Mouse (Mus musculus) left cerebral cortex, postnatal 4 days (tissue): ENCODE measurements around the gene Orai3. TPM values are rescaled to one million over a fixed set of nuclear protein-coding genes. Genes with fewer than 3 reads are reported as not detected.
"Not testable (repeated sequence)": the region's sequence is repeated elsewhere in the genome, so short reads cannot be mapped to it uniquely, and the experiment has no call there.

Experiments used
- DNase-seq: peaks from one replicate; pipeline ENCODE4 v3.0.0-alpha.2; 2022
- intact Hi-C: fragments of 180-260 bp; cut with DNase I; formaldehyde crosslinking; loops from one replicate; pipeline ENCODE4 v1.15.1; 2025
- total RNA-seq, 2 experiments: library from RNA; stranded (reverse); gene quantifications; 2 replicates each; pipeline ENCODE4 v1.2.3; 2021

The Orai3 gene
- total RNA-seq, 2 experiments from 2014 or later, result 14.2 to 15.1 TPM

DNA sequence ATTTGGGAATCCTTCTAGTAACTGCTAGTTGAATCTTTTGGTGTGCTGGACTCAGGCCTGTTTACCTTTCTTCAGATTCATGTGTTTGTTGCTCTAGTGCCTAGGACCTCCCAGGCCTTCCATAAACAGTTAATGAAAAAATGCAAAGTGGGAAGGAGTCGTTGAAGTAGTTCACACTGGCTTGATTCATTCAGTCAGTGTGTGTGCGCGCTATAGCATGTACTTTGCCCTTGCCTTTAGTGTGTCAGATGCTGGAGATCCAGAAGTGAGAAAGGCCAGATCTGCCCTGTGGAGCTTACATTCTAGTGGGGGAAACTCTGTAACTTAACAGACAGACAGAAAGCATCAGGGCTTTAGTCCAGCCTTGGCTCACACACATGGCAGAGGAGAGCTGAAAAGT is 9.1 kb upstream of the Orai3 start:
- DNase-seq, result no peak
- intact Hi-C loops, result no loop called here

DNA sequence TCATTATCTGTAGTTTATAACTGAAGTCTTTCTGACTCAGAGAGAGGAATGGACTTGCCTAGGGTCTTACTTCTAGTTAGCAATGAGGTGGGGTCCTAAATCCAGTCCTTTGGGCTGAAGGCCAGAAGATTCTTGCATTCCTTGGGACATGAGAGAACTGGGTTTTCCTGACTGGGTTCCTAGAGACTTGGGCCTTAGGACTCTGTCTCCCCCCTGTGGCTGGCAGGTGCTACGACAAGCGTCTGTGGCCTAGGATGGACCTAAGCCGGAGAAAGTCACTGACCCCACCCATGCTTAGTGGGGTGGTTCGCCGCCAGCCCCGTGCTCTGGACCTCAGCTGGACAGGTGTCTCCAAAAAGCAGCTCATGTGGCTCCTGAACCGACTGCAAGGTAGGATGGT is 8.6 kb upstream of the Orai3 start:
- intact Hi-C loops, result no loop called here
- DNase-seq, result peak; percentile 66

DNA sequence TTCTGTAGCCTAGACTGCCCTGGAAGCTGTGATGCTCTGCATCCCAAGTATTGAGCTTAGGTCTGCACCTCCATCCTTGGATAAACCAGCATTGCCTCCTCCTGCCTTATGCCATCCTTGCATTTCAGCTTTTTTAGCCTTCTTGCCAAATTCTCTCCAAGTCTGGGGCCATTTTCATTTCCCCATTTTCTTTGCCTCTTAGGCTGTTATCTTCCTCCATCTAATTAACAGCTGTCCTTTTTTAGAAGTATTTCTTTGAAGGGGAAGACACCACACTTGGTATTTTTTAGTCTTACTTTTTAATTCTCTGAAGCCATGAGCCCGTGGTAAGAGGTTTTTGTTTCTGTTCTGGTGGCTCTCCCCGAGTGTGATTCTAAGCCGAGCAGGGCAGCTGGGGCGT is 6.0 kb upstream of the Orai3 start:
- no peak for DNase-seq
- intact Hi-C loops, result no loop called here

DNA sequence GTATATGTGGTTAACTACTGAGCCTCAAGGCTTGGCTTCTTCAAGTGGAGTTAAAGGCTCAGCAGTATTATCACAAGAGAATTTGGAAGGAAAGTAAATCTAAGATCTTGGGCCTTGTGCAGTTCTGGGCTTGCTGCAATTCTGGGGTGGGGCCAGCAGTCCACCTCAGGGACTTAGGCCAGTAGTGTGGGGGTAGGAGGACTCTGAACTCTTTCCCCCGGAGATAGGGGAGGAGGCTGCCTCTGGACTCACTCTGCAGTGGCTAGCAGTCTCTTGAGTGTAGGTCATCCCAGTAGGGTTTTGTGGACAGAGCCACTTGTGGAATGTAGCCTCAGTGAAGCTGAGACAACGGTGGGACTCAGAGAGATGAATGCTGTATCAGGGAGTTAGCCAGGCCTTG is 3.9 kb upstream of the Orai3 start:
- no peak for DNase-seq
- intact Hi-C loops, result no loop called here

DNA sequence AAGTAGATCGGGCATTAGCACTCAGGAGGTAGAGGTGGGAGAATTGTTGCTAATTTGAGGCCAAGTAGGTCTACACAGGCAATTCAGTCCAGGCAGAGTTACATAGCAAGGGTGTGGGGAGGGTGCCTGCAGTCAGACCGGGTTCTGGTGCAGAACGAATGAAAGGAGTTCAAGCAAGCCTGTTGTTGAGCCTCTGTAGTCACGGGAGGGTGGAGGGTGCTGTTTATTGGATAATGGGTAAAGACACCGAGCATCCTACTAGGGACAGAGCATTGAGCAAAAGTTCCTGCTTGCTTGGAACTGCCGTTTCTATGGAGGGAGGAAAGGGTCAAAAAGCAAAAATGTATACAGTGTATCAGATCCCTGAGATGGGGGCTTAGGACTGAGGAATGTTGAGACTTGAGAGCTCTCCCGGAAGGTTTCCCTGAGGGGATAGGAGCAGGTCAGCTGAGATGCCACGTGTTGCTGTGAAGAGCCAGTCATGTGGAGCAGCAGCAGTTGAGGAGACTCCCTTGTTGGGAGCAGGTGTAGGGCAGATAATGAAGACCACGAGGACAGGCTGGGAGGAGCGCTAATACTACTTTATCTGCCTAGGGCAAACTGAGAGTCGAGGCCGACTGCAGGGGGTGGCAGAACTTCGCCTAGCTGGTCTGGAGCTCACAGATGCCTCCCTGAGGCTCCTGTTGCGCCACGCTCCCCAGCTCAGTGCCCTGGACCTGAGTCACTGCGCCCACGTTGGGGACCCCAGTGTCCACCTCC is 2.6 kb upstream of the Orai3 start:
- intact Hi-C loops, result no loop called here
- DNase-seq, result no peak

DNA sequence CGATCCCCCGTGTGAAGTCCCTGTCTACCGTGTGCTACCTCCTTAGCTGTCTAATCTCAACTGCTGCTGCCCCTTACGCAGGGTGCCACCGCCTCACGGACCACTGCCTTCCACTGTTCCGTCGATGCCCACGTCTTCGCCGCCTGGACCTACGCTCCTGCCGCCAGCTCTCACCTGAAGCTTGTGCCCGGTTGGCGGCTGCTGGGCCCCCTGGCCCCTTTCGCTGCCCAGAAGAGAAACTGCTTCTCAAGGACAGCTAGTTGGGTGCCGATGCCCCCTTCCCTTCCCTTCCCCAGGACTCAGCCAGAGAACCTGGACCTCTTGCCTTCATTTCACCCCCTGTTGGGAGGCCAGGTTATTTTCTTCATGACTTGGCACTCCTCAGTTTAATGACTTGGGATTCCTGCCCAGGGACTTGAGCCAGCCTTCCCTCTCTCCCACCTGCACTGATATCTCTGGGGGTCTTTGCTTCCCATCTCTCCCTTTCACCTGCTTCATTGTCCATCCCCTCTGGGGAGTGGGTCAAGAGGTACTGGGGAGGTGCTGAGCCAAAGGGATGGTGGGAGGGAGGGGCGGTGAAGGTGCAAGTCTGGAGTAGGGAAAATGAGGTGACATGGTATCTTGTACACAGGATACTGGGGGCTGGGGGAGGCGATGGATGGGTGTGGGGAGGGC is 1.8 kb upstream of the Orai3 start:
- intact Hi-C loops, result no loop called here
- no peak for DNase-seq

DNA sequence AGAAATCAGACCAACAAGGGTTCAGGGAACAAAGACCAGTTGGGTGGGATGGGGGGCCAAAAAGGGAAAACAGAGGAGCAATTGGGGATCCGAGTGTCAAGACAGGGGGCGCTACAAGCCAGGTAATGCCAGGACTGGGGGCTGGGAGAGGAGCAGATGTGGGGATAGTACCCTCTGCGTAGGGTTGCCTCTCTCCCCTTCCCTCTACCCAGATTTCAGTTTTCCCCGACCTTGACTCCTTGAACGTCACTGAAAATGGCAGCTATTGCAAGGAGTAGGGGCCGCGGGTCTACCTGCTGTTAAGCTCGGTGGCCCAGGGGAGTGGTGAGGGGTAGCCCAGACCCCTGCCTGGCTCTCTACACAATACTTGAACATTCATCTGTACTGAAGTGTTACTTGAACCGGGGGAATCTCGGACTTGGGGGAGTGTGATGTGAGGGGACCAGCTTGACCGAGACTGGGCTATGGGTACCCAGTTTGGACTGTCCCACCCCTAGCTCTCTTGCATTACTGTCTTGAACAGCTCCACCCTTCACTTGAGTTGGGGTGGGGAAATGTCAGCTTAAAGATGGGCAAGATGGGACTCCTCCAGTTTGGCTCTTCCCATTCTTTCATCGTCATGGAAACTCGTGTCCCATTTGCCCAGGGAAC is 1.1 kb upstream of the Orai3 start:
- peak; percentile 18 for DNase-seq
- intact Hi-C loops, result no loop called here

DNA sequence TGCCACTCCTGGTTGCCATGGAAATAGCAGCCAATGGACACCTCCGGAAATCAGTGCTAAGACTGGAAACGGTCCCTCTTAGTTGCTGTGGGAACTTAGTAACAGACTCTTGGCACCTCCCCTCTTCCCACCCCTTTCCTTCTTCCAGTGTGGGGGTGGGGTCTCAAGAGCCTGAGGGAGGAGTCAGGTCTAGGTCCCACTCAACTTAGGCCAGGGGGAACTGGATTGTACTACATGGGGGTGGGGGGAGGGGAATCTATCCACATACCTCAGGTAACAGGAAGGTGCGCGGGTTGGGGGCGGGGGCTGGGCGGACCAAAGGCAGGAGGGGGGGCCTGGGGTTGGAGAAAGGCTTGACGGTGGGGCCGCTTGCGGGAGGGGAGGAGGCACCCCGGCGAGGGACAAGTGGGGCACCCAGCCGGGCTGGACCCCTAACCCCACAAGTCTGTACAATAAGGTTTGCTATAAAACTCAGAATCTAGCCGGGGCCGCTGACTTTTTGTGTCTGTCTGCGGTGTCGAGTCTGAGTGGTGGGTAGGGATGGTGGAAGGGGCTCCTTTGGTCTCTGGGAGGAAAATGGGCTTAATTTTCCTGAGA is 520 bp upstream of the Orai3 start:
- intact Hi-C loops, result no loop called here
- peak; percentile 91 for DNase-seq

DNA sequence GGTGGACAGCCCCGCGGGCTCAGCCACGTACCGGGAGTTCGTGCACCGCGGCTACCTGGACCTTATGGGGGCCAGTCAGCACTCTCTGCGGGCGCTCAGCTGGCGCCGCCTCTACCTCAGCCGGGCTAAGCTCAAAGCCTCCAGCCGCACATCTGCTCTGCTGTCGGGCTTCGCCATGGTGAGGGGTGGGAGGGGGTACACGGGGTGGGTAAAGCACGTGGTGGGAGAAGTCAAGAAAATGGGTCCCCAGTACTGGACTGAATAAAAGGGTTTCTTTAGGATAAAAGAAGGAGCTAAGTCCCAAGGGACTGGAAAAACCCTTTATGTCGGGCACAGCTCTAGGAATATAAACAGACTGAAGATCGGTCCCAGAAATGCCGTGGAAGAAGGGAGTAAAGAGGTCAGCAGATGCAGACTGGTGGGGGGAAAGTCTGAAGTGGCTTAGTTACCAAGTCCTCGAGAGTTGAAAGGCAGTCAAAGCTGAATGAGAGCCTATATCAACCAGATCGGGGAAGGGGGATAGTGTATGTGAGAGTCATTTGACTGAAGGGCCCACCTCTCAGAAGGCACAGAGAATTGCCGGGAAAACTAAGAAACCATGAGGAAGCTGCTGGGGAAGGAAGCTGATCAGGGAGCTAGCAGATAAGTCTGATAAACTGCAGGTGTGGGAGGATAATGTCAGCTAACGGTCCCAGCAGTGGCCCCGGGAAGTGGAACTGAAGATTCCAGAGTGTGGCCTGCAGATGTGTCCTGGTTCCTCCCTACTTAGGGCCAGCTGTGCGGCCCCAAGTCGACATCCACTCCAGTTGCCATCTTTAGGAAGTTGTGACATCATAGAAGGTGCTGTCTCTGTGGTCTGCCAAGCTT is 657 bp downstream of the Orai3 start:
- intact Hi-C loops, result no loop called here
- DNase-seq, result no peak

DNA sequence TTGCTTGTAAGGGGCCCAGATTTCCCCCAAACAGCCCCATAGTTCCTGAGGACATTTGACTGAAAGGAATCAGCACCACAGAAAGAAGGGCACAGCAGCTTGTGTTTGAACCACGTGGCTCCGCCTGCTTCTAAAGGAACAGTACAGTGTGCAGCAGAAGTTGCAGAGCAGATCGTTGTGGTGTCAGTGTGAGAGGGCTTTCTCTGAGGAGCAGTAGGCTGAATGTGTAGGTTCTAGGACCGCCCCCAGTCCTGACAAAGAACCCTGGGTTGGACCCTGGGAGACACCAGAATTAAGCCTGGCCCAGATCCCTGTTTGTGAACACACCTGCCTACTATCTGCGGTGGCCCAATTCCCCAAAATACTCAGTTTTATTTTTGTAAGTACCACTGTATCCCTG is 1.6 kb downstream of the Orai3 start:
- DNase-seq, result no peak
- intact Hi-C loops, result no loop called here

DNA sequence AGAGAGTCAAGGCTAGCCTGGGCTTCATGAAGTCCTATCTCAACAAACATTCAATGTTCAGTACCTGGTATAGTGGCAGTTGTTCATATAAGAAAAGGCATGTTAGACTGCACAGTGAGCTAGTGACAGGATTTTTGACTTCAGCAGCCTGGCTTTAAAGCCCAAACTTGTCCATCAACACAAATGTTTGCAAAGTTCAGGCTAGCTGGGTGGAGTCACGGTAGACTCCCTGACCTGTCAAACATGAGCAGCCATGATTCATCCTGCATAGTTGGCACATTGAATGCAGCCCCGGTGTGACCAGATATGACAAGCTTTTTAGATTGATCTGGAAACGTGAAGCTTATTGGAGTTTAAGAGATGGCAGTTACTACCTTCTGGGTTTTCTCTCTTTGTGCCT is 2.5 kb downstream of the Orai3 start:
- intact Hi-C loops, result no loop called here
- no peak for DNase-seq

DNA sequence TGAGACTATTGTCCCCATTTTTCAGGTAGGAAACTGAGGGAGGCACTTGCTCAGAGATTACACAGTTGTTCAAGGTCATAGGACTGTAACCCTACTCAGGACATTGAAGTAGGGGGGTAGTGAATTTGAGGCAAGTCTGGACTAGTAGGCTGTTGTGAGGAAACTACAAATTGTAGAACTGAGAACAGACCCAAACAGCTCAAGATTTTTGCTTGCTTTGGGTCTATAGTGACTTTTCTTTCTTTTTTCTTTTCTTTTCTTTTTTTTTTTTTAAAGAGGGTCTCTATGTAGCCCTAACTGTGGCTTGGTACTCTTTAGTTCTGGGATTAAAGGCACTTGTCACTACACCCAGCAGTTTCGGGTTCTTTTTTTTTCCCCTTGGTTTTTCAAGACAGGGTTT is 2.9 kb downstream of the Orai3 start:
- no peak for DNase-seq
- intact Hi-C loops, result no loop called here

DNA sequence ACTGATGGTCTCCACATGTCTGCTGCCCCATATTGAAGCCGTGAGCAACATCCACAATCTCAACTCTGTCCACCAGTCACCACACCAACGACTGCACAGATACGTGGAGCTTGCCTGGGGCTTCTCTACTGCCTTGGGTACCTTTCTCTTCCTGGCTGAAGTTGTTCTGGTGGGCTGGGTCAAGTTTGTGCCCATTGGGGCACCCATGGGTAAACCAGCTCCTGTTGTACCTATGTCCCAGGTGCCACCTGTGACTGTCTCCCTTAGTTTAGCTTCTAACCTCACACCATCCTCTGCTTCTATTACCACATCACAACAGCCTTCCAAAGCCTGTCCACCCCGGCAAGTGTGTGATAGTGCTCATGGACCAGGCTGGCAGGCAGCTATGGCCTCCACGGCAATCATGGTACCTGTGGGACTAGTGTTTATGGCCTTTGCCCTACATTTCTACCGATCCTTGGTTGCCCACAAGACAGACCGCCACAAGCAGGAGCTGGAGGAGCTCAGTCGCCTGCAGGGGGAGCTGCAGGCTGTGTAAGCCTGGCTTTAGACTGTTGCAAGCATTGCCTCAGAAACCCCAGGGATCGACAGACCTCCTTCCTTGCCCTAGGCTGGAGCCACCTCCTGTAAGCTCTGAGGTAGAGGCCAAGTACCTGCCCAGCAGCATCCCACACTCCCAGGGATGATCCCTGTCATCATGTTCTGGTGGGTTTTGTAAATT is 4.2 kb downstream of the Orai3 start:
- DNase-seq, result peak; percentile 71
- intact Hi-C loops, result no loop called here

DNA sequence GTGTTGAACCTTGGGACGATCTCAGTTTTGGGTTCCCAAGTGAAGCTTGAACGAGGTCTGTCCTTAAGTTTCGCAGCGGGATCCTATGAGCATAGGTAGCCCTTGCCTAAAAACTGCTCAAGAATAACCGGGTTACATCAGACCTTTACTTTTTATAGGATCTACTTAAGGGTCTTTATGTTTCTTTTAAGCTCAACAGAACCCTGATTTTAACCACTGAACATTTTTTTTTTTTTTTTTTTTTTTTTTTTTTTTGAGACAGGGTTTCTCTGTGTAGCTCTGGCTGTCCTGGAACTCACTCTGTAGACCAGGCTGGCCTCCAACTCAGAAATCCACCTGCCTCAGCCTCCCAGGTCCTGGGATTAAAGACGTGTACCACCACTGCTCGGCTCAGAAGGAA is 6.2 kb downstream of the Orai3 start:
- intact Hi-C loops, DNase-seq: not testable (repeated sequence)

DNA sequence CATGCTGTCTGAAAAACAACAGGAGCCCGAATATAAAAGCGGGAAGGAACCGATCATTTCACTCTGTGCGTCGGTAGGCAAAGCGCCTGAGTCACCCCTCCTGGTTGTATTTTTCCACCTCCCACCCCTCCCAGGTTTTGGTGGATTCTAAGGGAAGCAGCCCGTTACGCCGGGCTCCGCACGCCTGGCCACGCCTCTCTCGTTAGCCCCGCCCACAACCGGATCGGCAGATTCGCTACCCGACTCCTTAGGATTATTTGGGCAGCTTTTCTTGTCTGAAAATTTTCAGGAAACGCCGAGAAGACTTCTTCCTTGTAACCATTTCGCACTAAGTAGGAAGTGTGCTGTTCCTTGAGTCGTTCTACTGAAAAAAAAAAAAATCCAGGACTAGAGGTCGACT is 6.8 kb downstream of the Orai3 start, which contains the start of gene Setd1a:
Gene Setd1a (plus strand): TSS at position 245 of the 400 bp plus-strand sequence.
- intact Hi-C loops, result no loop called here
- DNase-seq, result peak; percentile 93

DNA sequence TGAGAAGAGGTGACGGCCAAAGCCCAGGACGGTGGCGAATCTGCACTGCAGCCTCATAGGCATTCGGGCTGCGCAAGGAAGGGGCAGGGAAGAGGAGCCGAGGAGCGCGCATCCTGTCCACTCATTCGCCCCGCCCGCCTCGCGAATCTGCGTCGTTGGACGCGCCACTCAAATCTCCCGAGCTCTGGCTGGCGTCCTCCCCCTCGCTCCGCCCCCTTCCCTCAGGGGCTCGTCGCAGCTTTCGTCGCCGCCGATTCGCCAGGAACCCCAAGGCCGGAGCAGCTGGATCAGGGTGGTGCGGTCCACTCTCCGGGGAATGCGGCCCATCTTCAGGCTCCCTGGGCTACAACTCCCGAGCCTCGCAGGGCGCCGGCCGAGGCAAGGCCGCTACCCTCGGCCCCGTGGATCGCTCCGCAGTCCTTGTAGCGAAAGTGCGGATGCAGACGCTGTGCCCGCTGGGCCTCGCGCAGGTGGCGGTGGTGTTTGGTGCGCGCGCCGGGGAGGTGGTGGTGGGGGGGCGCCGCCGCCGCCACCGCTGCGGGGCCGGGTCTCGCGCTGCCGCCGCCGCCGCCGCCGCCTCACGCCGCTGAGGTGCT is 7.4 kb downstream of the Orai3 start:
- intact Hi-C loops, result no loop called here
- DNase-seq, result peak; percentile 98

DNA sequence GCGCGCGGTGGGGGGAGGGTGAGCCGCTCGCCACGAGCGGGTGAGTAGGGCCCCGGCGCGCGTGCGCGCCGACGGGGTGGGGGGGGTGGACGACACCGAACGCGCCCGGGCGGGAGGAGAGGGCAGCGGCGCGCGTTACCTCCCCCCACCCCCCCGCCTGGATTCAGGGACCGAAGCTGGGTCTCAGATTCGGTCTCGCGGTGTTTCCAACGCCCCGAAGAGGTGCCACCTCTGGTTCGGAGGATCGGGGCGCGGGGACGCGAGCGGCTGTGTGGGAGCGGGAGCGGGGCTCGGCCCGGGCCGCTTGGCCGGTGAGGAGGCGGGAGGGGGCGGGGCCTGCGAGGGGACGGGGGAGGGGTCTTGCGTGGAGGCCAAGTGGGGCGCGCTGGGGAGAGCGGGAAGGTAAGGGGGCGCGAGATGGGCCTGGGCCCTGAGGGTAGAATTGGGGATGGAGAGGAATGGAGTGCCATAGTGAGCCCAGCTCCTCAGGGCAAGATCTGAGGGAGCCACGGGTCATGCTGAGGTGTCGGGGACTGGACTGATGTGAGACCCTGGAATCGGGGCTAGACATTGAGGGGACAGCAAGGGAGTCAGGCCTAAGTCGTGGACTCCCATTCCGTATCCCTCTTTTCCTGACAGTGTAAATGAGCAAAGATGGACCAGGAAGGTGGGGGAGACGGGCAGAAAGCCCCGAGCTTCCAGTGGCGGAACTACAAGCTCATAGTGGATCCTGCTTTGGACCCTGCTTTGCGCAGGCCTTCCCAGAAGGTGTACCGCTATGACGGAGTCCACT is 8.1 kb downstream of the Orai3 start:
- intact Hi-C loops, result no loop called here
- peak; percentile 72 for DNase-seq

DNA sequence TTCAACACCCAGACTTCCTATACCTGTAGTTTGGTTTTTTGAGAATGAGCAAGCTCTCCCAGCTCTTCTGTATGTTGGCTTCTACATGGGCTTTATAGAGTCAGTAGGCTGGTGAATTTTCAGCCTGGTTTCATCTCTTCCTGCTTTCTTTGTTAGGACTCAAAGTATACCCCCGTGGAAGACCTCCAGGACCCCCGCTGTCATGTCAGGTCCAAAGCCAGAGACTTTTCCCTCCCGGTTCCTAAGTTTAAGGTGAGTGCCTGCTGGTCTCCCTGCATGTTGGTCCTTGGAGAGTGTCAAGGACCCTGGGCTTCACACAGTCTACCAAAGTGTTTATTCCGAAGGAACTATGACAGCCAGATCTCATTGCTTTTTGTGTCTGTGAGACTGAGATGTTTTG is 8.7 kb downstream of the Orai3 start:
- no peak for DNase-seq
- intact Hi-C loops, result no loop called here

DNA sequence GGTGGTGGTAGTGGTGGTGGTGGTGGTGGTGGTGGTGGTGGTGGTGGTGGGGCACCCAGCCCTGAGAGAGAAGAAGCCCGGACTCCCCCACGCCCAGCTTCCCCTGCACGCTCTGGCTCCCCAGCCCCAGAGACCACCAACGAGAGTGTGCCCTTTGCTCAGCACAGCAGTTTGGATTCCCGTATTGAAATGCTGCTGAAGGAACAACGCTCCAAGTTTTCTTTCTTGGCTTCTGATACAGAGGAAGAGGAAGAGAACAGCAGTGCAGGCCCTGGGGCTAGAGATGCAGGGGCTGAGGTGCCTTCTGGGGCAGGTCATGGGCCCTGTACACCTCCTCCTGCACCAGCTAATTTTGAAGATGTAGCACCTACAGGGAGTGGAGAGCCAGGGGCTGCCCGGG is 15.7 kb downstream of the Orai3 start, which contains the start of gene Gm49388:
Gene Gm49388 (plus strand): TSS at position 301 of the 400 bp plus-strand sequence.
- no peak for DNase-seq
- intact Hi-C loops, result loop anchor here (10.0 kb wide), 1 partner anchor 261 kb away; no protein-coding TSS in a partner anchor
